Comparison of ENCODE assay signal across 9 mouse cellular contexts in genomic region chr1:180422076-180422828, GRCm38 (mm10).
DNase-seq lines count a peak whose midpoint lies in the region; ATAC-seq and TF ChIP-seq lines count a peak whose summit lies in the region.
"Had no signal": no experiment of that assay in that cellular context is flagged by ENCODE, and none has a peak within 500 bp of the region (broad histone marks: within the 10 kb centered on the region; RNA-seq: fewer than 3 reads in every experiment).

No protein-coding gene starts in this region.

- no peaks in the 10 kb centered on the region for H3K36me3 ChIP-seq in forebrain, embryonic 14.5 days (ENCODE audit: control insufficient read depth, insufficient read depth, low read length)
- H3K36me3 ChIP-seq in lung, postnatal 0 days (ENCODE audit: insufficient read depth, low read length) = peaks cover 15% of the 10 kb centered on the region

- no peaks in the 10 kb centered on the region for H3K9me3 ChIP-seq in forebrain, embryonic 14.5 days (replicated peaks; ENCODE audit: control insufficient read depth, low read length)
- H3K9me3 ChIP-seq in lung, postnatal 0 days (ENCODE audit: low read length) = no peaks in the 10 kb centered on the region

- DNase-seq in ES-CJ7 (ENCODE audit: low read depth, low spot score) = peak; percentile 83
- peak; percentile 38 for DNase-seq in c-Kit-positive CD71-positive TER-119-positive erythroid progenitor cells, embryonic 14.5 days (ENCODE audit: low spot score)
- DNase-seq in forebrain, embryonic 14.5 days (ENCODE audit: low spot score) = peak; percentile 83
- DNase-seq in heart, postnatal 14 days = peak; percentile 84 to 89
- DNase-seq in layer of hippocampus, adult 18-20 months (ENCODE audit: low spot score in 2 of 2) = peak; percentile 56 to 86
- DNase-seq in lung, postnatal 0 days (ENCODE audit: low spot score) = peak; percentile 93
- DNase-seq in retina, adult 2 months (ENCODE audit: low read depth, low spot score) = peak; percentile 47
- DNase-seq in thymus, postnatal 36 days = peak; percentile 63 to 66

- ATAC-seq in forebrain, embryonic 14.5 days = peak; percentile 60
- peak; percentile 83 for ATAC-seq in lung, postnatal 0 days

- 26% methylated on average over 11 of the region's 11 CpGs for WGBS in forebrain, embryonic 14.5 days
- 25% methylated on average over 11 of the region's 11 CpGs for WGBS in lung, postnatal 0 days

- TF ChIP-seq EP300 in lung, postnatal 0 days (IDR thresholded peaks at IDR 0.05) = 0 out of 2 replicates have a peak, but pooled peaks have one; percentile 11

- H3K4me3 ChIP-seq in forebrain, embryonic 14.5 days (ENCODE audit: low read depth, low read length) = no peak overlapping the region
- H3K4me3 ChIP-seq in lung, postnatal 0 days (ENCODE audit: low read depth, low read length) = no peak overlapping the region
- H3K4me3 ChIP-seq: erythroblast, embryonic 14.5 days had no signal

- peak; percentile 94 for TF ChIP-seq CTCF in lung, postnatal 0 days (IDR thresholded peaks at IDR 0.05)

- H3K27ac ChIP-seq in forebrain, embryonic 14.5 days (ENCODE audit: low read depth, low read length) = no peak overlapping the region
- peak overlapping the region; percentile 33; the same call in 1 of the 2 replicates for H3K27ac ChIP-seq in lung, postnatal 0 days (ENCODE audit: low read length)

- intact Hi-C loops in heart, postnatal 14 days (cut with DNase I) = loop anchor here (5.0 kb wide), 1 partner anchor 90 kb away; the partner anchor contains the start of gene Itpkb

- no peak overlapping the region for H3K9ac ChIP-seq in forebrain, embryonic 14.5 days (ENCODE audit: low read length)
- H3K9ac ChIP-seq in lung, postnatal 0 days (replicated peaks; ENCODE audit: low read depth) = no peak overlapping the region

- no peaks in the 10 kb centered on the region for H3K27me3 ChIP-seq in forebrain, embryonic 14.5 days (replicated peaks; ENCODE audit: control insufficient read depth, insufficient read depth, low read length)
- H3K27me3 ChIP-seq in lung, postnatal 0 days (replicated peaks; ENCODE audit: insufficient read depth, low read length) = no peaks in the 10 kb centered on the region

- H3K4me2 ChIP-seq in forebrain, embryonic 14.5 days (ENCODE audit: low read length) = no peak overlapping the region
- no peak overlapping the region for H3K4me2 ChIP-seq in lung, postnatal 0 days (replicated peaks; ENCODE audit: low read depth, low read length)

- 0 out of 2 replicates have a peak, but pooled peaks cover 3% of the 10 kb centered on the region for H3K4me1 ChIP-seq in forebrain, embryonic 14.5 days (ENCODE audit: control insufficient read depth, insufficient read depth, low read length)
- H3K4me1 ChIP-seq in lung, postnatal 0 days (ENCODE audit: insufficient read depth, low read depth, low read length) = no peaks in the 10 kb centered on the region

Comparison
In these comparisons a context has a peak if more than half of its experiments do, and no peak if none do; other contexts are left out.
1. DNase-seq: peak in every context shown above with its lines; median percentile 93 in lung, postnatal 0 days; 86 in heart, postnatal 14 days; 83 in ES-CJ7; 83 in forebrain, embryonic 14.5 days; 71 in layer of hippocampus, adult 18-20 months; 64 in thymus, postnatal 36 days; 47 in retina, adult 2 months; 38 in c-Kit-positive CD71-positive TER-119-positive erythroid progenitor cells, embryonic 14.5 days.